Mouse (Mus musculus): ENCODE results near the gene Xxylt1. TPM values are rescaled to one million over a fixed set of nuclear protein-coding genes. Genes with fewer than 3 reads are reported as not detected.

Gene Xxylt1
- total RNA-seq, 4 experiments from 2014 or later = 17.9 to 21.7 (median 20.6) TPM

- no peak for DNase-seq (ENCODE audit: low spot score in 2 of 2)
Measured at GRCm38 (mm10) chr16:31061246-31061880, 19.9 kb downstream of the Xxylt1 start.

GRCm38 (mm10) chr16:31060714-31061113 lies 20.5 kb downstream of the Xxylt1 start:
- no peak for DNase-seq (ENCODE audit: low spot score in 2 of 2)

- DNase-seq (ENCODE audit: low spot score in 2 of 2) = no peak
Measured at GRCm38 (mm10) chr16:31060226-31060625, 21.0 kb downstream of the Xxylt1 start.

GRCm38 (mm10) chr16:31059730-31060129 lies 21.5 kb downstream of the Xxylt1 start:
- DNase-seq (ENCODE audit: low spot score in 2 of 2) = no peak

GRCm38 (mm10) chr16:31052812-31053211 lies 28.4 kb downstream of the Xxylt1 start:
- DNase-seq (ENCODE audit: low spot score in 2 of 2) = no peak

- DNase-seq (ENCODE audit: low spot score in 2 of 2) = no peak
Measured at GRCm38 (mm10) chr16:31052177-31052726, 29.0 kb downstream of the Xxylt1 start.

GRCm38 (mm10) chr16:31050701-31051100 lies 30.5 kb downstream of the Xxylt1 start:
- no peak for DNase-seq (ENCODE audit: low spot score in 2 of 2)

GRCm38 (mm10) chr16:31048194-31048593 lies 33.0 kb downstream of the Xxylt1 start:
- DNase-seq (ENCODE audit: low spot score in 2 of 2) = no peak

GRCm38 (mm10) chr16:31047186-31047898 lies 33.9 kb downstream of the Xxylt1 start:
- peak in 1 of 2 experiments; percentile 28 for DNase-seq (ENCODE audit: low spot score in 2 of 2)

- DNase-seq (ENCODE audit: low spot score in 2 of 2) = peak; percentile 26 to 52
Measured at GRCm38 (mm10) chr16:31046217-31046659, 35.0 kb downstream of the Xxylt1 start.

GRCm38 (mm10) chr16:31045211-31045610 lies 36.0 kb downstream of the Xxylt1 start:
- no peak for DNase-seq (ENCODE audit: low spot score in 2 of 2)

GRCm38 (mm10) chr16:31043136-31043535 lies 38.1 kb downstream of the Xxylt1 start:
- no peak for DNase-seq (ENCODE audit: low spot score in 2 of 2)

- no peak for DNase-seq (ENCODE audit: low spot score in 2 of 2)
Measured at GRCm38 (mm10) chr16:31041566-31041965, 39.7 kb downstream of the Xxylt1 start.

- no peak for DNase-seq (ENCODE audit: low spot score in 2 of 2)
Measured at GRCm38 (mm10) chr16:31039803-31040459, 41.3 kb downstream of the Xxylt1 start.

GRCm38 (mm10) chr16:31037431-31037830 lies 43.8 kb downstream of the Xxylt1 start:
- no peak for DNase-seq (ENCODE audit: low spot score in 2 of 2)

GRCm38 (mm10) chr16:31035651-31036245 lies 45.5 kb downstream of the Xxylt1 start:
- DNase-seq (ENCODE audit: low spot score in 2 of 2) = no peak

- DNase-seq (ENCODE audit: low spot score in 2 of 2) = no peak
Measured at GRCm38 (mm10) chr16:31035235-31035634, 46.0 kb downstream of the Xxylt1 start.

- DNase-seq (ENCODE audit: low spot score in 2 of 2) = no peak
Measured at GRCm38 (mm10) chr16:31034051-31034450, 47.2 kb downstream of the Xxylt1 start.

GRCm38 (mm10) chr16:31029739-31030485 lies 51.3 kb downstream of the Xxylt1 start:
- DNase-seq (ENCODE audit: low spot score in 2 of 2) = no peak

GRCm38 (mm10) chr16:31027675-31028074 lies 53.6 kb downstream of the Xxylt1 start:
- no peak for DNase-seq (ENCODE audit: low spot score in 2 of 2)

GRCm38 (mm10) chr16:31025516-31025915 lies 55.7 kb downstream of the Xxylt1 start:
- DNase-seq (ENCODE audit: low spot score in 2 of 2) = no peak
